Mouse (Mus musculus): ENCODE measurements at regions not wholly inside any gene's neighbourhood (a gene's known extent, or its start where the extent isn't known, plus 50 kb on each side); places are given as distances from the start of the nearest gene placed in this dataset.

- H3K27me3 ChIP-seq (replicated peaks; ENCODE audit: control insufficient read depth, insufficient read depth, low read length), result no peaks in the 10 kb centered on the region
- H3K4me3 ChIP-seq (ENCODE audit: low read depth, low read length), result no peak overlapping the region
- ATAC-seq (no peak), DNase-seq (ENCODE audit: low spot score) (peak; percentile 23)
- 44% methylated on average over 9 of the region's 9 CpGs for WGBS
- no peak overlapping the region for H3K9ac ChIP-seq (ENCODE audit: low read length)
- H3K27ac ChIP-seq (ENCODE audit: low read depth, low read length), result no peak overlapping the region
- no peaks in the 10 kb centered on the region for H3K36me3 ChIP-seq (ENCODE audit: control insufficient read depth, insufficient read depth, low read length)
- H3K4me2 ChIP-seq (ENCODE audit: low read length), result no peak overlapping the region
- H3K4me1 ChIP-seq (ENCODE audit: control insufficient read depth, insufficient read depth, low read length), result no peaks in the 10 kb centered on the region
- H3K9me3 ChIP-seq (replicated peaks; ENCODE audit: control insufficient read depth, low read length), result no peaks in the 10 kb centered on the region
Observed at GRCm38 (mm10) chr16:5829071-5829470, 56.1 kb upstream of the Rbfox1 start.

- no peaks in the 10 kb centered on the region for H3K9me3 ChIP-seq (replicated peaks; ENCODE audit: control insufficient read depth, low read length)
- ATAC-seq, result no peak
- no peaks in the 10 kb centered on the region for H3K36me3 ChIP-seq (ENCODE audit: control insufficient read depth, insufficient read depth, low read length)
- H3K4me1 ChIP-seq (ENCODE audit: control insufficient read depth, insufficient read depth, low read length), result no peaks in the 10 kb centered on the region
- WGBS, result 57% methylated on average over 1 of the region's 1 CpGs
- H3K9ac ChIP-seq (ENCODE audit: low read length), result no peak overlapping the region
- H3K27ac ChIP-seq (ENCODE audit: low read depth, low read length), result no peak overlapping the region
- no peak for DNase-seq (ENCODE audit: low spot score)
- no peak overlapping the region for H3K4me3 ChIP-seq (ENCODE audit: low read depth, low read length)
- H3K4me2 ChIP-seq (ENCODE audit: low read length), result no peak overlapping the region
- no peaks in the 10 kb centered on the region for H3K27me3 ChIP-seq (replicated peaks; ENCODE audit: control insufficient read depth, insufficient read depth, low read length)
Observed at GRCm38 (mm10) chr16:5823316-5823715, 61.8 kb upstream of the Rbfox1 start.

- ATAC-seq, result 0 out of 2 replicates have a peak, but pooled peaks have one; percentile 15
- peaks cover 3% of the 10 kb centered on the region; the same call in 1 of the 2 replicates for H3K4me1 ChIP-seq (ENCODE audit: control insufficient read depth, insufficient read depth, low read length)
Observed at GRCm38 (mm10) chr16:5817166-5817565, 68.0 kb upstream of the Rbfox1 start.

DNA sequence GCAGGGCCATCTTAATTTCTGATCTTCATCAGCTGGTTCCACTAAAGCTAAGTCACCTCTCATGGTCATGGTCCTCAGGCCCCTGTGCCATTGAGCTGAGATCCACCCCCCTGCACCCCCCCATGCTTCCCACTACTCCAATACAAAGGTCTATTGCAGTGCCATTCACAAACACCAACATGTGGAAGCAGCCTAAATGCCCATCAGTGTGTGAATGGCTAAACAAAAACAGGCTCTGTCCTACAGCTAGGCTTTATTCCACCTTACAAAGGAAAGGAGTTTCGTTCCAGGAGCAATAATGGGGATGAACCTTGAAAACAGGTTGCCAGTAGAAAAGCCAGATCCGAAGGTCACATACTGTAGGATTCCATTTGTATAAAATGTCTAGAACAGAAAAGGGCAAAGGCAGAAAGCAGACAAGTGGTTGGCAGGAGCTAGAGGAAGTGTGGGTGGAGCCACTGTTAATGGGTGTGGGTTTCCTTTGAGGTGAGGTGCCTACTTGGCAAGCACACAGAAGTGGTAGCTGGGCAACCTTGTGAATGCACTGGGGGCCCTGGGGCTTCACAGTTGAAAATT lies 72.8 kb upstream of the Rbfox1 start:
- H3K4me3 ChIP-seq (ENCODE audit: low read depth, low read length), result no peak overlapping the region
- peak; percentile 37; the same call in 1 of the 2 replicates for ATAC-seq
- H3K4me2 ChIP-seq (ENCODE audit: low read length), result no peak overlapping the region
- peak overlapping the region; percentile 33; the same call in 1 of the 2 replicates for H3K27ac ChIP-seq (ENCODE audit: low read depth, low read length)
- peaks cover 17% of the 10 kb centered on the region; the same call in 1 of the 2 replicates for H3K4me1 ChIP-seq (ENCODE audit: control insufficient read depth, insufficient read depth, low read length)
- no peaks in the 10 kb centered on the region for H3K36me3 ChIP-seq (ENCODE audit: control insufficient read depth, insufficient read depth, low read length)
- 9% methylated on average over 2 of the region's 2 CpGs for WGBS
- no peak overlapping the region for H3K9ac ChIP-seq (ENCODE audit: low read length)
- no peaks in the 10 kb centered on the region; the same call in 1 of the 2 replicates for H3K27me3 ChIP-seq (replicated peaks; ENCODE audit: control insufficient read depth, insufficient read depth, low read length)
- H3K9me3 ChIP-seq (replicated peaks; ENCODE audit: control insufficient read depth, low read length), result no peaks in the 10 kb centered on the region
- DNase-seq (ENCODE audit: low spot score), result peak; percentile 45

More at GRCm38 (mm10) chr16:5817166-5817565, 68.0 kb upstream of the Rbfox1 start:
- Histone ChIP-seq H3K36me3 (ENCODE audit: control insufficient read depth, insufficient read depth, low read length) (no peaks in the 10 kb centered on the region), H3K4me3 (ENCODE audit: low read depth, low read length) (no peak overlapping the region), H3K4me2 (ENCODE audit: low read length) (no peak overlapping the region), H3K27ac (ENCODE audit: low read depth, low read length) (no peak overlapping the region), H3K27me3 (replicated peaks; ENCODE audit: control insufficient read depth, insufficient read depth, low read length) (no peaks in the 10 kb centered on the region; the same call in 1 of the 2 replicates), H3K9me3 (replicated peaks; ENCODE audit: control insufficient read depth, low read length) (no peaks in the 10 kb centered on the region), H3K9ac (ENCODE audit: low read length) (no peak overlapping the region)
- DNase-seq (ENCODE audit: low spot score), result peak; percentile 39
- 9% methylated on average over 3 of the region's 3 CpGs for WGBS

GRCm38 (mm10) chr16:5811654-5811992 lies 73.5 kb upstream of the Rbfox1 start:
- Histone ChIP-seq H3K4me2 (ENCODE audit: low read length) (no peak overlapping the region), H3K4me1 (ENCODE audit: control insufficient read depth, insufficient read depth, low read length) (peaks cover 15% of the 10 kb centered on the region; the same call in 1 of the 2 replicates), H3K9ac (ENCODE audit: low read length) (no peak overlapping the region), H3K9me3 (replicated peaks; ENCODE audit: control insufficient read depth, low read length) (no peaks in the 10 kb centered on the region), H3K4me3 (ENCODE audit: low read depth, low read length) (no peak overlapping the region), H3K27ac (ENCODE audit: low read depth, low read length) (peak overlapping the region; percentile 33; the same call in 1 of the 2 replicates), H3K27me3 (replicated peaks; ENCODE audit: control insufficient read depth, insufficient read depth, low read length) (no peaks in the 10 kb centered on the region; the same call in 1 of the 2 replicates), H3K36me3 (ENCODE audit: control insufficient read depth, insufficient read depth, low read length) (no peaks in the 10 kb centered on the region)
- ATAC-seq (peak; percentile 82), DNase-seq (ENCODE audit: low spot score) (no peak)
- 18% methylated on average over 2 of the region's 2 CpGs for WGBS

- peaks cover 15% of the 10 kb centered on the region; the same call in 1 of the 2 replicates for H3K4me1 ChIP-seq (ENCODE audit: control insufficient read depth, insufficient read depth, low read length)
- H3K4me2 ChIP-seq (ENCODE audit: low read length), result no peak overlapping the region
- 20% methylated on average over 10 of the region's 10 CpGs for WGBS
- peak; percentile 83 for DNase-seq (ENCODE audit: low spot score)
- peak; percentile 83 for ATAC-seq
- H3K36me3 ChIP-seq (ENCODE audit: control insufficient read depth, insufficient read depth, low read length), result no peaks in the 10 kb centered on the region
- no peaks in the 10 kb centered on the region for H3K9me3 ChIP-seq (replicated peaks; ENCODE audit: control insufficient read depth, low read length)
- H3K9ac ChIP-seq (ENCODE audit: low read length), result no peak overlapping the region
- no peaks in the 10 kb centered on the region; the same call in 1 of the 2 replicates for H3K27me3 ChIP-seq (replicated peaks; ENCODE audit: control insufficient read depth, insufficient read depth, low read length)
- no peak overlapping the region for H3K4me3 ChIP-seq (ENCODE audit: low read depth, low read length)
- H3K27ac ChIP-seq (ENCODE audit: low read depth, low read length), result no peak overlapping the region
Observed at GRCm38 (mm10) chr16:5810986-5811653, 74.0 kb upstream of the Rbfox1 start.

DNA sequence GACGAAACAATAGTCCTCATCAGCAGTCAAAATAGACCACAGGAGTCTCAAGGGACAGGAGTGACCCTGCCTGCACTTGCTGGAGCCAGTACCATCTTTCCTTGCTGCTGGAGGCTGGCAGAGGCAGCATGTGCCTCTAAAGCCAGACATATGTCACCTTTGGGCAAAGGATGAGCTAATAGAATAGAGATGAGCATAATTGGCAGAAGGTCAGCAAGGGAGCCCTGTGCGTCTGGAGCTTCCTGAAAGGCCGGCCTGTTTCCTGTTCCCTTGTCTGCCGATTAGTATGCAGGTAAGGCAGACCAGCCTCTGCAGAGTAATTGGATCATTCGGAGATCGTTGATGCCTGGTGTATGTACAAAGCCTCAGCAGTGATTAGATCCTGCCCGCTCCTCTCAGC lies 87.0 kb upstream of the Rbfox1 start:
- ATAC-seq, result no peak

DNA sequence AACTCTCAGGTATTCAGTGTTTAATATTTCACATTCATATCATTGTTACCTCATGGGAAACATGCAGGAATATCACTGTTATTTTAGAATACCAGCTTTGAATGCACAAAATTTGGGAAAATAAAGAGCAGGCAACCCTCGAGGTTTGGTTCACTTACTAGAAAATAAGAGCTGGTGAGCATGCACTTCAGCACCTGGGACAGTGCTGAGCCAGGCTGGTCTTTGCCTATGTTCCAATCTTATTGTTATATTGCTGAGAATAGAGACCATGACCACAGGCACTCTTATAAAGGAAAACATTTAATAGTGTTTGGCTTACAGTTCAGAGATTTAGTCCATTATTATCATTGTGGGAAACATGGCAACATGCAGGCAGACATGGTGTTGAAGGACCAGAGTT lies 92.9 kb upstream of the Rbfox1 start:
- DNase-seq (ENCODE audit: low spot score) (no peak), ATAC-seq (no peak)
- Histone ChIP-seq H3K4me3 (ENCODE audit: low read depth, low read length) (no peak overlapping the region), H3K27me3 (replicated peaks; ENCODE audit: control insufficient read depth, insufficient read depth, low read length) (no peaks in the 10 kb centered on the region), H3K36me3 (ENCODE audit: control insufficient read depth, insufficient read depth, low read length) (no peaks in the 10 kb centered on the region), H3K9me3 (replicated peaks; ENCODE audit: control insufficient read depth, low read length) (no peaks in the 10 kb centered on the region), H3K27ac (ENCODE audit: low read depth, low read length) (no peak overlapping the region), H3K9ac (ENCODE audit: low read length) (no peak overlapping the region), H3K4me1 (ENCODE audit: control insufficient read depth, insufficient read depth, low read length) (no peaks in the 10 kb centered on the region), H3K4me2 (ENCODE audit: low read length) (no peak overlapping the region)
- WGBS, result 41% methylated on average over 1 of the region's 1 CpGs

More for the DNA sequence above, 87.0 kb upstream of the Rbfox1 start:
- Histone ChIP-seq H3K36me3 (ENCODE audit: control insufficient read depth, insufficient read depth, low read length) (no peaks in the 10 kb centered on the region), H3K27ac (ENCODE audit: low read depth, low read length) (no peak overlapping the region), H3K4me2 (ENCODE audit: low read length) (no peak overlapping the region), H3K4me1 (ENCODE audit: control insufficient read depth, insufficient read depth, low read length) (no peaks in the 10 kb centered on the region), H3K27me3 (replicated peaks; ENCODE audit: control insufficient read depth, insufficient read depth, low read length) (no peaks in the 10 kb centered on the region), H3K4me3 (ENCODE audit: low read depth, low read length) (no peak overlapping the region), H3K9ac (ENCODE audit: low read length) (no peak overlapping the region), H3K9me3 (replicated peaks; ENCODE audit: control insufficient read depth, low read length) (no peaks in the 10 kb centered on the region)
- DNase-seq (ENCODE audit: low spot score), result peak; percentile 28
- WGBS, result 40% methylated on average over 7 of the region's 7 CpGs

DNA sequence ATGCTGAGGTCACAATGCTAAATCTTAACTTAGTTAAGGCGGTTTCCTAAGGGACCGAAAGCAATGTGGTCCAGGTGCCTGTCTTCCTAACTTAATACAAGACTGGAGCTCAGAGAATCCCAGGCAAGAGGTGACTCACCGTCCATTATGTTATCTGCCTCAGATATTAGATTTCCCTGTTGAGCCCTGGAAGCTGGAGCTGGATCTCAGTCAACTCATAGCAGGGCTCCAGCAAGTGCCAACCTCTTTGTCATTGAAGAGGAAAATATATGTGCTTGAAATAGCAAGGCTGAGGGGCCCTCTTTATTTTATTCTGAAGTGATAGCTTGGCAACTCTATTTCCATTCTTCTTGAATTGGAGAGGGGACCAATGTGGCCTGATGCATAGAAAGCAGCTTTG lies 95.0 kb upstream of the Rbfox1 start:
- no peak for DNase-seq (ENCODE audit: low spot score)
- no peak overlapping the region for H3K4me2 ChIP-seq (ENCODE audit: low read length)
- no peak overlapping the region for H3K27ac ChIP-seq (ENCODE audit: low read depth, low read length)
- no peak overlapping the region for H3K4me3 ChIP-seq (ENCODE audit: low read depth, low read length)
- H3K9ac ChIP-seq (ENCODE audit: low read length), result no peak overlapping the region
- H3K9me3 ChIP-seq (replicated peaks; ENCODE audit: control insufficient read depth, low read length), result no peaks in the 10 kb centered on the region
- no peak for ATAC-seq
- H3K36me3 ChIP-seq (ENCODE audit: control insufficient read depth, insufficient read depth, low read length), result no peaks in the 10 kb centered on the region
- no peaks in the 10 kb centered on the region for H3K27me3 ChIP-seq (replicated peaks; ENCODE audit: control insufficient read depth, insufficient read depth, low read length)
- WGBS, result 93% methylated on average over 3 of the region's 3 CpGs
- H3K4me1 ChIP-seq (ENCODE audit: control insufficient read depth, insufficient read depth, low read length), result no peaks in the 10 kb centered on the region
